In the genomic region with DNA sequence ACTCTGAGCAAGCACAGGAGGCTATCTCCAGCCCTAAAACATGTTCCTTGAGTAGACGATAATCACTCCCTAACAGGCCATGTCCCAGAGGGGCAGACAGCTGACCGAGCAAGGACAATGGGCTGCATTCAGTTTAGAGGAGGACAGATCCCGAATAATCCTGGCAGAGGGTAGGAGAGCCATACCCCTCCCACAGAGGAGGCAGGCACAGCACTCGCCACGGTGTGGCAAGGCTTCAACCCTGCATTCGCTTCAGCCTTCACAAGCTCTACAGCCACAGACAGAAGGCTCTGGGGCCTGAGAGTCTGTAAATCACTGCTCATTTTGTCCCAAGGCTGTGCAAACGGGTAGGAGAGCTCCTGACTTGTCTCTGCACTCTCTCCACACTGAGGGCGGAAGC, we compare ENCODE assay signal across 11 mouse cellular contexts. TPM values are rescaled to one million over a fixed set of nuclear protein-coding genes. Genes with fewer than 3 reads are reported as not detected.
DNase-seq lines count a peak whose midpoint lies in the region; ATAC-seq and TF ChIP-seq lines count a peak whose summit lies in the region.
"Had no signal": no experiment of that assay in that cellular context is flagged by ENCODE, and none has a peak within 500 bp of the region (broad histone marks: within the 10 kb centered on the region; RNA-seq: fewer than 3 reads in every experiment).

No protein-coding gene starts in this region.

- H3K9me3 ChIP-seq in embryonic facial prominence, embryonic 10.5 days = no peaks in the 10 kb centered on the region
- H3K9me3 ChIP-seq in forebrain, postnatal 0 days (ENCODE audit: low read length) = no peaks in the 10 kb centered on the region
- no peaks in the 10 kb centered on the region for H3K9me3 ChIP-seq in midbrain, postnatal 0 days (ENCODE audit: low read length)
- H3K9me3 ChIP-seq: embryonic facial prominence, embryonic 15.5 days; limb, embryonic 13.5 days; stomach, embryonic 15.5 days had no signal

- TF ChIP-seq CTCF in layer of hippocampus, adult 2 months (conservative IDR thresholded peaks at IDR 0.05) = 0 out of 2 replicates have a peak, but pooled peaks have one; percentile 19
- TF ChIP-seq CTCF in forebrain, postnatal 0 days (IDR thresholded peaks at IDR 0.05; ENCODE audit: low read depth) = no peak
- TF ChIP-seq CTCF in midbrain, postnatal 0 days (IDR thresholded peaks at IDR 0.05) = no peak

- WGBS in embryonic facial prominence, embryonic 10.5 days = 26% methylated on average over 8 of the region's 8 CpGs
- 17% methylated on average over 8 of the region's 8 CpGs for WGBS in forebrain, postnatal 0 days
- 20% methylated on average over 8 of the region's 8 CpGs for WGBS in midbrain, postnatal 0 days

- H3K9ac ChIP-seq in forebrain, postnatal 0 days = no peak overlapping the region
- no peak overlapping the region for H3K9ac ChIP-seq in midbrain, postnatal 0 days (replicated peaks; ENCODE audit: low read length, poor library complexity, severe bottlenecking)
- H3K9ac ChIP-seq: embryonic facial prominence, embryonic 15.5 days; limb, embryonic 13.5 days; stomach, embryonic 15.5 days had no signal

- H3K27me3 ChIP-seq in embryonic facial prominence, embryonic 10.5 days (replicated peaks; ENCODE audit: low read depth, poor library complexity, severe bottlenecking) = no peaks in the 10 kb centered on the region
- no peaks in the 10 kb centered on the region for H3K27me3 ChIP-seq in forebrain, postnatal 0 days (ENCODE audit: insufficient read depth, low read length)
- H3K27me3 ChIP-seq in midbrain, postnatal 0 days (ENCODE audit: insufficient read depth, low read length) = no peaks in the 10 kb centered on the region
- H3K27me3 ChIP-seq: embryonic facial prominence, embryonic 15.5 days; limb, embryonic 13.5 days; stomach, embryonic 15.5 days had no signal

- peak; percentile 83 for ATAC-seq in forebrain, postnatal 0 days
- ATAC-seq in midbrain, postnatal 0 days (ENCODE audit: low FRiP score) = peak; percentile 47; the same call in 1 of the 2 replicates
- ATAC-seq in CD4-positive, CD25-positive, alpha-beta regulatory T cell, adult 4 months = no peak
- ATAC-seq in inflammation-experienced regulatory T-cells, adult 6 months = no peak

- peak in 1 of 2 experiments; percentile 56 for DNase-seq in layer of hippocampus, adult 2 months (ENCODE audit: low spot score in 2 of 2)
- no peak for DNase-seq in layer of hippocampus, adult 9-10 months (ENCODE audit: low spot score)
- peak; percentile 42 for DNase-seq in embryonic facial prominence, embryonic 10.5 days (ENCODE audit: low spot score)
- no peak for DNase-seq in forebrain, postnatal 0 days
- DNase-seq in midbrain, postnatal 0 days (ENCODE audit: low spot score) = peak; percentile 76
- DNase-seq in B cell, adult 2 months = no peak

- H3K4me2 ChIP-seq in forebrain, postnatal 0 days (ENCODE audit: low read depth) = no peak overlapping the region
- H3K4me2 ChIP-seq in midbrain, postnatal 0 days (ENCODE audit: low read depth, low read length, poor library complexity, severe bottlenecking) = no peak overlapping the region
- H3K4me2 ChIP-seq: embryonic facial prominence, embryonic 15.5 days; limb, embryonic 13.5 days; stomach, embryonic 15.5 days had no signal

- no peak overlapping the region for H3K4me3 ChIP-seq in layer of hippocampus, adult 2 months
- H3K4me3 ChIP-seq in embryonic facial prominence, embryonic 10.5 days = no peak overlapping the region
- H3K4me3 ChIP-seq in forebrain, postnatal 0 days (ENCODE audit: low read depth, low read length) = no peak overlapping the region
- no peak overlapping the region for H3K4me3 ChIP-seq in midbrain, postnatal 0 days (ENCODE audit: low read depth, low read length)
- H3K4me3 ChIP-seq: embryonic facial prominence, embryonic 15.5 days; limb, embryonic 13.5 days; stomach, embryonic 15.5 days had no signal

- H3K36me3 ChIP-seq in embryonic facial prominence, embryonic 10.5 days (replicated peaks) = peaks cover 95% of the 10 kb centered on the region
- H3K36me3 ChIP-seq in forebrain, postnatal 0 days (ENCODE audit: insufficient read depth) = peaks cover 89% of the 10 kb centered on the region
- H3K36me3 ChIP-seq in midbrain, postnatal 0 days (ENCODE audit: insufficient read depth, low read length) = peaks cover 67% of the 10 kb centered on the region

- peak overlapping the region; percentile 81 for H3K27ac ChIP-seq in layer of hippocampus, adult 2 months
- peak overlapping the region; percentile 72 for H3K27ac ChIP-seq in embryonic facial prominence, embryonic 10.5 days (replicated peaks)
- no peak overlapping the region for H3K27ac ChIP-seq in forebrain, postnatal 0 days (ENCODE audit: low read depth, low read length)
- no peak overlapping the region for H3K27ac ChIP-seq in midbrain, postnatal 0 days (ENCODE audit: low read depth, low read length)
- H3K27ac ChIP-seq: embryonic facial prominence, embryonic 15.5 days; limb, embryonic 13.5 days; stomach, embryonic 15.5 days had no signal

- peaks cover 18% of the 10 kb centered on the region for H3K4me1 ChIP-seq in embryonic facial prominence, embryonic 10.5 days
- H3K4me1 ChIP-seq in forebrain, postnatal 0 days (ENCODE audit: insufficient read depth) = no peaks in the 10 kb centered on the region
- H3K4me1 ChIP-seq in midbrain, postnatal 0 days (ENCODE audit: insufficient read depth, low read length) = no peaks in the 10 kb centered on the region
- H3K4me1 ChIP-seq: embryonic facial prominence, embryonic 15.5 days; limb, embryonic 13.5 days; stomach, embryonic 15.5 days had no signal

RNA-seq across cellular contexts. Expression of gene Man2a2, which starts 14.0 kb away (rescaled TPM):
- 100 to 1,000 TPM; 169 to 178 TPM for total RNA-seq in layer of hippocampus, adult 2 months (2021)
- polyA plus RNA-seq in embryonic facial prominence, embryonic 10.5 days (2016; fragmentation: Nextera tagmentation; extraction: Ambion mirVana) = 20.2 and 21.0 TPM in 2 replicates
- 49.4 and 54.8 TPM in 2 replicates for total RNA-seq in forebrain, postnatal 0 days (2014; rRNA removed)
- 6.5 and 12.0 TPM in 2 replicates for polyA plus RNA-seq in forebrain, postnatal 0 days (2015; fragmentation: Nextera tagmentation; extraction: Ambion mirVana)
- total RNA-seq in midbrain, postnatal 0 days (2014; rRNA removed) = 59.1 and 70.2 TPM in 2 replicates
- 13.7 and 16.6 TPM in 2 replicates for polyA plus RNA-seq in midbrain, postnatal 0 days (2015; fragmentation: Nextera tagmentation; extraction: Ambion mirVana)
- 10 to 100 TPM; 10.4 to 22.3 TPM for polyA plus RNA-seq in CD4-positive, CD25-positive, alpha-beta regulatory T cell, adult 4 months (2017; shearing (Covaris generic))
- polyA plus RNA-seq in inflammation-experienced regulatory T-cells, adult 6 months (2017; shearing (Covaris generic)) = 10 to 100 TPM; 11.1 to 30.9 (median 16.4) TPM

RNA-seq across cellular contexts. Expression of gene Hddc3, which starts 14.3 kb away (rescaled TPM):
- total RNA-seq in layer of hippocampus, adult 2 months (2021) = 10 to 100 TPM; 45.5 to 46.6 TPM
- 23.3 and 30.3 TPM in 2 replicates for polyA plus RNA-seq in embryonic facial prominence, embryonic 10.5 days (2016; fragmentation: Nextera tagmentation; extraction: Ambion mirVana)
- total RNA-seq in forebrain, postnatal 0 days (2014; rRNA removed) = 33.2 and 44.4 TPM in 2 replicates
- polyA plus RNA-seq in forebrain, postnatal 0 days (2015; fragmentation: Nextera tagmentation; extraction: Ambion mirVana) = 14.6 and 16.7 TPM in 2 replicates
- total RNA-seq in midbrain, postnatal 0 days (2014; rRNA removed) = 35.9 and 36.7 TPM in 2 replicates
- 15.1 and 16.8 TPM in 2 replicates for polyA plus RNA-seq in midbrain, postnatal 0 days (2015; fragmentation: Nextera tagmentation; extraction: Ambion mirVana)
- 1 to 10 TPM; 6.9 to 7.2 TPM for polyA plus RNA-seq in CD4-positive, CD25-positive, alpha-beta regulatory T cell, adult 4 months (2017; shearing (Covaris generic))
- polyA plus RNA-seq in inflammation-experienced regulatory T-cells, adult 6 months (2017; shearing (Covaris generic)) = 10 to 100 TPM in 1 of 3 experiments, 1 to 10 TPM in 2; 1.8 to 12.2 (median 8.2) TPM

RNA-seq across cellular contexts. Expression of gene Unc45a, which starts 16.4 kb away (rescaled TPM):
- total RNA-seq in layer of hippocampus, adult 2 months (2021) = 10 to 100 TPM; 38.0 to 40.9 TPM
- 51.3 and 53.3 TPM in 2 replicates for polyA plus RNA-seq in embryonic facial prominence, embryonic 10.5 days (2016; fragmentation: Nextera tagmentation; extraction: Ambion mirVana)
- 49.2 and 69.4 TPM in 2 replicates for total RNA-seq in forebrain, postnatal 0 days (2014; rRNA removed)
- polyA plus RNA-seq in forebrain, postnatal 0 days (2015; fragmentation: Nextera tagmentation; extraction: Ambion mirVana) = 35.2 and 50.1 TPM in 2 replicates
- total RNA-seq in midbrain, postnatal 0 days (2014; rRNA removed) = 51.0 and 63.3 TPM in 2 replicates
- 54.6 and 55.9 TPM in 2 replicates for polyA plus RNA-seq in midbrain, postnatal 0 days (2015; fragmentation: Nextera tagmentation; extraction: Ambion mirVana)
- 10 to 100 TPM; 38.1 to 79.1 TPM for polyA plus RNA-seq in CD4-positive, CD25-positive, alpha-beta regulatory T cell, adult 4 months (2017; shearing (Covaris generic))
- polyA plus RNA-seq in inflammation-experienced regulatory T-cells, adult 6 months (2017; shearing (Covaris generic)) = 10 to 100 TPM; 39.3 to 51.1 (median 40.1) TPM

RNA-seq across cellular contexts. Expression of gene Fes, which starts 30.6 kb away (rescaled TPM):
- total RNA-seq in layer of hippocampus, adult 2 months (2021) = 1 to 10 TPM; 5.0 to 5.7 TPM
- polyA plus RNA-seq in embryonic facial prominence, embryonic 10.5 days (2016; fragmentation: Nextera tagmentation; extraction: Ambion mirVana) = 8.2 and 8.4 TPM in 2 replicates
- 4.5 and 6.4 TPM in 2 replicates for total RNA-seq in forebrain, postnatal 0 days (2014; rRNA removed)
- polyA plus RNA-seq in forebrain, postnatal 0 days (2015; fragmentation: Nextera tagmentation; extraction: Ambion mirVana) = 2.5 and 2.8 TPM in 2 replicates
- 4.3 and 7.9 TPM in 2 replicates for total RNA-seq in midbrain, postnatal 0 days (2014; rRNA removed)
- polyA plus RNA-seq in midbrain, postnatal 0 days (2015; fragmentation: Nextera tagmentation; extraction: Ambion mirVana) = 3.1 and 3.7 TPM in 2 replicates
- polyA plus RNA-seq in CD4-positive, CD25-positive, alpha-beta regulatory T cell, adult 4 months (2017; shearing (Covaris generic)) = 1 to 10 TPM in 1 of 2 experiments, under 1 TPM in 1; 0.11 to 2.5 TPM
- polyA plus RNA-seq in inflammation-experienced regulatory T-cells, adult 6 months (2017; shearing (Covaris generic)) = 1 to 10 TPM in 2 of 3 experiments, under 1 TPM in 1; 0.54 to 5.8 (median 2.4) TPM

RNA-seq across cellular contexts. Expression of gene Rccd1, which starts 32.9 kb away (rescaled TPM):
- total RNA-seq in layer of hippocampus, adult 2 months (2021) = 10 to 100 TPM; 15.3 to 19.8 TPM
- polyA plus RNA-seq in embryonic facial prominence, embryonic 10.5 days (2016; fragmentation: Nextera tagmentation; extraction: Ambion mirVana) = 12.0 and 13.2 TPM in 2 replicates
- total RNA-seq in forebrain, postnatal 0 days (2014; rRNA removed) = 25.2 and 38.9 TPM in 2 replicates
- 3.5 and 7.0 TPM in 2 replicates for polyA plus RNA-seq in forebrain, postnatal 0 days (2015; fragmentation: Nextera tagmentation; extraction: Ambion mirVana)
- total RNA-seq in midbrain, postnatal 0 days (2014; rRNA removed) = 22.7 and 30.6 TPM in 2 replicates
- 7.4 and 7.9 TPM in 2 replicates for polyA plus RNA-seq in midbrain, postnatal 0 days (2015; fragmentation: Nextera tagmentation; extraction: Ambion mirVana)
- 1 to 10 TPM; 6.0 to 6.1 TPM for polyA plus RNA-seq in CD4-positive, CD25-positive, alpha-beta regulatory T cell, adult 4 months (2017; shearing (Covaris generic))
- polyA plus RNA-seq in inflammation-experienced regulatory T-cells, adult 6 months (2017; shearing (Covaris generic)) = 10 to 100 TPM in 1 of 3 experiments, 1 to 10 TPM in 2; 3.4 to 10.0 (median 6.5) TPM

Comparison
In these comparisons a context has a peak if more than half of its experiments do, and no peak if none do; other contexts are left out.
1. DNase-seq: peak in embryonic facial prominence, embryonic 10.5 days (single experiment) and midbrain, postnatal 0 days (single experiment); none in layer of hippocampus, adult 9-10 months (single experiment), forebrain, postnatal 0 days (single experiment) and B cell, adult 2 months (0 of 2).
2. H3K27ac ChIP-seq: peak in layer of hippocampus, adult 2 months (single experiment) and embryonic facial prominence, embryonic 10.5 days (single experiment); none in forebrain, postnatal 0 days (single experiment) and midbrain, postnatal 0 days (single experiment).
3. ATAC-seq: peak in forebrain, postnatal 0 days (single experiment) and midbrain, postnatal 0 days (single experiment); none in CD4-positive, CD25-positive, alpha-beta regulatory T cell, adult 4 months (single experiment) and inflammation-experienced regulatory T-cells, adult 6 months (single experiment).